Mouse (Mus musculus): ENCODE results near the gene Itgb4. TPM values are rescaled to one million over a fixed set of nuclear protein-coding genes. Genes with fewer than 3 reads are reported as not detected.
A peak's percentile ranks its signal among the peaks of the same experiment; 100 is the strongest.
"Not testable (repeated sequence)": the region's sequence is repeated elsewhere in the genome, so short reads cannot be mapped to it uniquely, and the experiment has no call there.

Gene Itgb4
- polyA plus RNA-seq, 1 experiment from 2014 or later, result 0.83 TPM

- Histone ChIP-seq H3K27ac (replicated peaks; ENCODE audit: low read depth, low read length) (no peak overlapping the region), H3K4me3 (ENCODE audit: low read depth, low read length) (no peak overlapping the region), H3K27me3 (ENCODE audit: control insufficient read depth, insufficient read depth, low read length) (no peaks in the 10 kb centered on the region), H3K4me1 (ENCODE audit: control insufficient read depth, insufficient read depth, low read length) (no peaks in the 10 kb centered on the region), H3K36me3 (replicated peaks; ENCODE audit: control insufficient read depth, insufficient read depth, low read depth, low read length) (no peaks in the 10 kb centered on the region), H3K9me3 (replicated peaks; ENCODE audit: control insufficient read depth, low read length) (no peaks in the 10 kb centered on the region), H3K4me2 (ENCODE audit: low read depth, low read length) (no peak overlapping the region), H3K9ac (replicated peaks; ENCODE audit: low read length) (no peak overlapping the region)
- DNase-seq (ENCODE audit: low spot score) (peak; percentile 43), ATAC-seq (replicated peaks; ENCODE audit: insufficient number of reproducible peaks, low FRiP score, low TSS enrichment, low read depth) (no peak)
- WGBS, result 53% methylated on average over 1 of the region's 1 CpGs
These were observed 46.0 kb downstream of the Itgb4 start for GRCm38 (mm10) chr11:116020519-116020922.

DNA sequence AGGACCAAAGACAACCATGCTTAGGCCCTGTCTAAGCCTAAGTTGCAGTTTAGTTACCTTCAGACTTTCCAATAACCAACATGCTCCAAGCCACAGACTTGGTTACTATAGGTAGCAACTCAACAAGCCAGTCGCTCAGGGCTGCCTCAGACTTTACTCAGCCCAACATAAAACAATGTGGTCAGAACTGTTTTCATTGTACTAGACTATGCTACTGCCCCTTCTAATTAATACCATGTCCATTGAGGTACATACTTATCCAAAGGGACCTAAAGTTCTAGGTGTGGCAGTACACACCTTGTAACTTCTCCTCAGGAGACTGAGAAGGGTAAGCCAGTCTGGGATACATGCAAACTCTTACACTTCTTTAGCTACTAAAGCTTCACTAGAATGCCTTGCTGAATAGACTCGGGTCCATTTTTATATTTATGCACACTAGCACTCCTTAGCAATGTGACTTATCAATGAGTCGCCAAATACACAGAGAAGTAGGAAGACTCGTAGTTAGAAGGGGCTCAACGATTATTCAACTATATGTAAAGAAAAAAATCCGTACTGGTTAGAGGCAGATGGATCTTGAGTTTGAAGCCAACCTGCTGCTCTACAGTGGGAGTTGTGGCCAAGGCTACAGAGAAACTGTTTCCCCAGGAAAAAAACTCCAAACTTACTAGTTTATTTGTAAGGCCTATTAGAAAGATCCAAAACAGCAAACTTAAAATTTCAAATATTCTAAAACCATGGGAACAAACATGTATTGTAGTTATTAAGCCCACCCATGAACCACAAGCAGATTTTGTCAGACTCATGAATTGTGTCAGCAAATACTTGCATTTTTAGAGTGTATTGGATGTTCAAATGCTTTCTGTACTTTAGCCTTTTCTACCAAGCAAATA is 47.1 kb downstream of the Itgb4 start:
- Histone ChIP-seq H3K4me3 (ENCODE audit: low read depth, low read length) (no peak overlapping the region), H3K4me1 (ENCODE audit: control insufficient read depth, insufficient read depth, low read length) (no peaks in the 10 kb centered on the region), H3K9ac (replicated peaks; ENCODE audit: low read length) (no peak overlapping the region), H3K27me3 (ENCODE audit: control insufficient read depth, insufficient read depth, low read length) (no peaks in the 10 kb centered on the region), H3K27ac (replicated peaks; ENCODE audit: low read depth, low read length) (no peak overlapping the region), H3K36me3 (replicated peaks; ENCODE audit: control insufficient read depth, insufficient read depth, low read depth, low read length) (no peaks in the 10 kb centered on the region), H3K9me3 (replicated peaks; ENCODE audit: control insufficient read depth, low read length) (no peaks in the 10 kb centered on the region), H3K4me2 (ENCODE audit: low read depth, low read length) (no peak overlapping the region; the same call in 1 of the 2 replicates)
- WGBS, result 87% methylated on average over 6 of the region's 6 CpGs
- DNase-seq (ENCODE audit: low spot score) (peak; percentile 37), ATAC-seq (replicated peaks; ENCODE audit: insufficient number of reproducible peaks, low FRiP score, low TSS enrichment, low read depth) (no peak)

GRCm38 (mm10) chr11:116022256-116022780 is 47.8 kb downstream of the Itgb4 start:
- WGBS, result 68% methylated on average over 4 of the region's 4 CpGs
- H3K4me2 ChIP-seq (ENCODE audit: low read depth, low read length), result peak overlapping the region; percentile 60
- DNase-seq (ENCODE audit: low spot score), result peak; percentile 30

DNA sequence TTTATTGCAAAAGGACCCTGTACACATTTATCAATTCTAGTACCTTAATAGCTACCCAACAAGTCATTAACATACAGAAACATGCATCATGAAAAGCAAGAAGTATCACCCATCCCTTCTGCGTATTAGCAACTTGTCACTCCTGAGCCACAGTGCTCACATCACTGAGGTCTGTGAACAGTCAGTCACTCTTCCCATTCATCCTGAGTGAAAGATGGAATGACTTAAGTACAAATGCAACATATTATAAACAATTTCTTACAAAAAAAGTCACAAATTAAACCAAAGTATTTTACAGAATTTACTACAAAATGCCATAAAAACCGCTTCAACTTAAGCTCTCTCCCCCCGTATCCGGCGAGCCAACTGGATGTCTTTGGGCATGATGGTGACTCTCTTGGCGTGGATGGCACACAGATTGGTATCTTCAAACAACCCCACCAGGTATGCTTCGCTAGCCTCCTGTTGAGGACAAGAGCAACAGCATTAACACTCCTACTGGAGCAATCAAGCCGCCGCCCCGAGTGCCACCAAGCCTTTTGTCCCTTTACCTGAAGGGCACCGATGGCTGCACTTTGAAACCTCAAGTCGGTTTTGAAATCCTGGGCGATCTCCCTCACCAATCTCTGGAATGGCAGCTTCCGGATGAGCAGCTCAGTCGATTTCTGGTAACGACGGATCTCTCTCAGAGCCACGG is 48.7 kb downstream of the Itgb4 start:
- peak; percentile 28 for DNase-seq (ENCODE audit: low spot score)
- peak overlapping the region; percentile 99 for H3K9ac ChIP-seq (replicated peaks; ENCODE audit: low read length)
- not testable (repeated sequence) for H3K4me1 ChIP-seq (ENCODE audit: control insufficient read depth, insufficient read depth, low read length); H3K27me3 ChIP-seq (ENCODE audit: control insufficient read depth, insufficient read depth, low read length); H3K9me3 ChIP-seq (replicated peaks; ENCODE audit: control insufficient read depth, low read length); ATAC-seq (replicated peaks; ENCODE audit: insufficient number of reproducible peaks, low FRiP score, low TSS enrichment, low read depth); H3K36me3 ChIP-seq (replicated peaks; ENCODE audit: control insufficient read depth, insufficient read depth, low read depth, low read length)
- H3K4me3 ChIP-seq (ENCODE audit: low read depth, low read length), result peak overlapping the region; percentile 89
- peak overlapping the region; percentile 33; the same call in 1 of the 2 replicates for H3K4me2 ChIP-seq (ENCODE audit: low read depth, low read length)
- peak overlapping the region; percentile 99; the same call in 1 of the 2 replicates for H3K27ac ChIP-seq (replicated peaks; ENCODE audit: low read depth, low read length)
- WGBS, result 6% methylated on average over 18 of the region's 18 CpGs

More at GRCm38 (mm10) chr11:116022256-116022780, 47.8 kb downstream of the Itgb4 start:
- Histone ChIP-seq H3K27me3 (ENCODE audit: control insufficient read depth, insufficient read depth, low read length) (no peaks in the 10 kb centered on the region), H3K4me1 (ENCODE audit: control insufficient read depth, insufficient read depth, low read length) (no peaks in the 10 kb centered on the region), H3K9me3 (replicated peaks; ENCODE audit: control insufficient read depth, low read length) (no peaks in the 10 kb centered on the region), H3K4me3 (ENCODE audit: low read depth, low read length) (peak overlapping the region; percentile 35), H3K27ac (replicated peaks; ENCODE audit: low read depth, low read length) (no peak overlapping the region), H3K36me3 (replicated peaks; ENCODE audit: control insufficient read depth, insufficient read depth, low read depth, low read length) (no peaks in the 10 kb centered on the region), H3K9ac (replicated peaks; ENCODE audit: low read length) (no peak overlapping the region)
- ATAC-seq (replicated peaks; ENCODE audit: insufficient number of reproducible peaks, low FRiP score, low TSS enrichment, low read depth), result no peak

GRCm38 (mm10) chr11:116023771-116024355 is 49.4 kb downstream of the Itgb4 start:
- Histone ChIP-seq H3K4me1 (ENCODE audit: control insufficient read depth, insufficient read depth, low read length) (no peaks in the 10 kb centered on the region), H3K9me3 (replicated peaks; ENCODE audit: control insufficient read depth, low read length) (no peaks in the 10 kb centered on the region), H3K36me3 (replicated peaks; ENCODE audit: control insufficient read depth, insufficient read depth, low read depth, low read length) (no peaks in the 10 kb centered on the region), H3K4me2 (ENCODE audit: low read depth, low read length) (peak overlapping the region; percentile 33; the same call in 1 of the 2 replicates), H3K4me3 (ENCODE audit: low read depth, low read length) (peak overlapping the region; percentile 89), H3K9ac (replicated peaks; ENCODE audit: low read length) (peak overlapping the region; percentile 99), H3K27me3 (ENCODE audit: control insufficient read depth, insufficient read depth, low read length) (no peaks in the 10 kb centered on the region), H3K27ac (replicated peaks; ENCODE audit: low read depth, low read length) (peak overlapping the region; percentile 99)
- peak; percentile 47 for ATAC-seq (replicated peaks; ENCODE audit: insufficient number of reproducible peaks, low FRiP score, low TSS enrichment, low read depth)
- peak; percentile 78 for DNase-seq (ENCODE audit: low spot score)
- under 1% methylated on average over 55 of the region's 57 CpGs for WGBS

DNA sequence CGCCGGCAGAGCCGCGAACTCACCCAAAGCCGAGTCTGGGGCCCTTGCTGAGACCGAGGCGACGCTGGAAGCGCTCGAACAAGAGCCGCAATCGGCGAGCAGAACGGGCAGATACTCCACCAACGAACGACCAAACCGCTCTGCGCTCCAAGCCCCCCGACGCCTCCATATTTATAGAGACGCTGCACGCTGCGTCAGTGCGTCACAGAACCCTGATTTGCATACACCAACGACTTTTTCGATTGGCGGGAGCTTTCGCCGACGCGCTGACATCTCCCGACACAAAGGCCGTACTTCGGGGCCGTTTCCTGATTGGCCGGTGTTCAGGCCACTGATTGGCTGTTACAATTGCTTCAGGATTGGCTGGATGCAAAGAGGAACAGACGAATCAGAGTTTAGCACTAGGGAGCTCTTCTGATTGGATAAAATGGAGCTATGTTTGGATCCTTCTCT is 49.9 kb downstream of the Itgb4 start:
- no peak overlapping the region for H3K4me2 ChIP-seq (ENCODE audit: low read depth, low read length)
- H3K36me3 ChIP-seq (replicated peaks; ENCODE audit: control insufficient read depth, insufficient read depth, low read depth, low read length), result no peaks in the 10 kb centered on the region
- peak overlapping the region; percentile 99 for H3K27ac ChIP-seq (replicated peaks; ENCODE audit: low read depth, low read length)
- ATAC-seq (replicated peaks; ENCODE audit: insufficient number of reproducible peaks, low FRiP score, low TSS enrichment, low read depth) (peak; percentile 92), DNase-seq (ENCODE audit: low spot score) (peak; percentile 99)
- 0% methylated on average over 37 of the region's 37 CpGs for WGBS
- no peaks in the 10 kb centered on the region for H3K9me3 ChIP-seq (replicated peaks; ENCODE audit: control insufficient read depth, low read length)
- H3K4me3 ChIP-seq (ENCODE audit: low read depth, low read length), result peak overlapping the region; percentile 89
- H3K9ac ChIP-seq (replicated peaks; ENCODE audit: low read length), result peak overlapping the region; percentile 99
- H3K27me3 ChIP-seq (ENCODE audit: control insufficient read depth, insufficient read depth, low read length), result no peaks in the 10 kb centered on the region
- no peaks in the 10 kb centered on the region for H3K4me1 ChIP-seq (ENCODE audit: control insufficient read depth, insufficient read depth, low read length)

- Histone ChIP-seq H3K4me3 (ENCODE audit: low read depth, low read length) (no peak overlapping the region), H3K27me3 (ENCODE audit: control insufficient read depth, insufficient read depth, low read length) (no peaks in the 10 kb centered on the region), H3K9me3 (replicated peaks; ENCODE audit: control insufficient read depth, low read length) (no peaks in the 10 kb centered on the region), H3K4me2 (ENCODE audit: low read depth, low read length) (no peak overlapping the region), H3K36me3 (replicated peaks; ENCODE audit: control insufficient read depth, insufficient read depth, low read depth, low read length) (no peaks in the 10 kb centered on the region), H3K27ac (replicated peaks; ENCODE audit: low read depth, low read length) (no peak overlapping the region), H3K9ac (replicated peaks; ENCODE audit: low read length) (no peak overlapping the region), H3K4me1 (ENCODE audit: control insufficient read depth, insufficient read depth, low read length) (no peaks in the 10 kb centered on the region)
- DNase-seq (ENCODE audit: low spot score) (no peak), ATAC-seq (replicated peaks; ENCODE audit: insufficient number of reproducible peaks, low FRiP score, low TSS enrichment, low read depth) (no peak)
- 87% methylated on average over 3 of the region's 3 CpGs for WGBS
These were observed 50.7 kb downstream of the Itgb4 start for GRCm38 (mm10) chr11:116025056-116025845.

Measured in embryonic facial prominence, embryonic 11.5 days (tissue).